Mouse (Mus musculus) kidney, embryonic 16.5 days (tissue): Measurements from ENCODE around the gene Zdhhc14. TPM values are rescaled to one million over a fixed set of nuclear protein-coding genes. Genes with fewer than 3 reads are reported as not detected.

Experiments
- ATAC-seq: fragments of 200-750 bp; cut with Nextera tagmentation; 2 replicates; pipeline ENCODE4 v1.8.0; 2017; ENCODE audit warnings: moderate TSS enrichment; ENCODE audit not compliant: low FRiP score, low TSS enrichment
- H3K27ac ChIP-seq: fragments of 300-500 bp; sonication (generic); 2 replicates; pipeline ENCODE4 v1.5.1; 2014; ENCODE audit warnings: low read length
- H3K27me3 ChIP-seq: fragments of 300-500 bp; sonication (generic); 2 replicates; pipeline ENCODE4 v1.6.1; 2014; ENCODE audit warnings: low read length, control low read depth, mixed read lengths; ENCODE audit not compliant: insufficient read depth
- H3K36me3 ChIP-seq: fragments of 300-500 bp; sonication (generic); 2 replicates; pipeline ENCODE4 v1.6.1; 2014; ENCODE audit warnings: low read length, control low read depth, mixed read lengths; ENCODE audit not compliant: insufficient read depth
- H3K4me1 ChIP-seq: fragments of 300-500 bp; sonication (generic); 2 replicates; pipeline ENCODE4 v1.6.1; 2014; ENCODE audit warnings: low read length, control low read depth, mixed read lengths; ENCODE audit not compliant: insufficient read depth
- H3K4me2 ChIP-seq: fragments of 300-500 bp; sonication (generic); replicated peaks from 2 replicates; pipeline ENCODE4 v1.6.1; 2014; ENCODE audit warnings: low read depth, low read length
- H3K4me3 ChIP-seq: fragments of 300-500 bp; sonication (generic); 2 replicates; pipeline ENCODE4 v1.5.1; 2014; ENCODE audit warnings: mild to moderate bottlenecking, low read length
- H3K9ac ChIP-seq: fragments of 300-500 bp; sonication (generic); replicated peaks from 2 replicates; pipeline ENCODE4 v1.6.1; 2014; ENCODE audit warnings: low read length
- H3K9me3 ChIP-seq: fragments of 300-500 bp; sonication (generic); 2 replicates; pipeline ENCODE4 v1.6.1; 2016; ENCODE audit warnings: low read length, control low read depth
- WGBS: fragments of 180-500 bp; shearing (Covaris S2); extraction: QIAGEN DNeasy Blood & Tissue Kit; methylation state at CpG from one replicate; pipeline ENCODE4 v1.1.7; 2014; 5-methylcytosine and 5-hydroxymethylcytosine counted together
- polyA plus RNA-seq: library from polyadenylated mRNA; unstranded; fragments of >200 nt; fragmentation: Nextera tagmentation; extraction: Ambion mirVana; gene quantifications from 2 replicates; pipeline ENCODE4 v1.2.1, GENCODE M21; 2015

Zdhhc14 gene
- polyA plus RNA-seq, 1 experiment from 2014 or later, result 2.5 TPM

DNA sequence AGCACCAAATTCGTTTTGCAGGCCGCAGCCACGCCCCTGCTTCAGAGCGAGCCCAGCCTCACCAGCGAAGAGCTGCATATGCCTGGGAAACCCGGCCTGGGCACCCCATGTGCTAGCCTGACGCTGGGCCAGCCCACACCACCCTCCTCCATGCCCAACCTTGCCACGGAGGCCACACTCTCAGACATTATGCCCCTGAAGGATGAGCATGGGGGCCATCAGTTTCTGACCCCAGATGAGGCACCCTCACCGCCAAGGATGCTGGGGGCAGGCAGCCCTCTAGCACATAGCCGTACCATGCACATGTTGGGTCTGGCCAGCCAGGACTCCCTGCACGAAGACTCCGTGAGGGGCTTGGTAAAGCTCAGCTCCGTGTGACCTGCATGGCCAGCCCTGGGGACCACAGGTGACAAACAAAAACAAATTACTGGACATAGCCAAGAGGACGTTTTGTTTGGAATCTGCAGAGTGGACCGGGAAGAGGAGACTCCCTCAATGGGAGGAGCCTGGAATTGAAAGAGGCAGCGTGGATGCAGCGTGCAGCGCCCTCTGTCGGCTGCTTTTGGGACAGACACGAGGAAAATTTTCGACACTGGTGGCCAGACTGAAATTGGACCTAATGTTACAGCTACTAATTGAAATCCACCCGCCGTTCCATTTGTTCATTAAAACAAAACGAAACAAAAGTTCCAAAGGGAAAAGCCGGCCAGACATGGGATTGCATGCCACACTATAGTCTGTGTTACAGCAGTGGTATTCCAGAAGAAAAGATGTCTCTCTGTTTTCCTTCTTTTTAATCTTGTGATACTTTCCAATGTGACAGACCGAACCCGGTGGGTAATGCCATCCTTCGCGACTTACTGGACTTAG lies 260.6 kb downstream of the Zdhhc14 start:
- WGBS, result 10% methylated on average over 29 of the region's 29 CpGs
- Histone ChIP-seq H3K4me2 (peak overlapping the region; percentile 85), H3K4me1 (peaks cover 16% of the 10 kb centered on the region), H3K36me3 (no peaks in the 10 kb centered on the region), H3K27me3 (no peaks in the 10 kb centered on the region), H3K9me3 (no peaks in the 10 kb centered on the region), H3K9ac (peak overlapping the region; percentile 71), H3K4me3 (peak overlapping the region; percentile 52), H3K27ac (no peak overlapping the region)
- peak; percentile 64 for ATAC-seq

DNA sequence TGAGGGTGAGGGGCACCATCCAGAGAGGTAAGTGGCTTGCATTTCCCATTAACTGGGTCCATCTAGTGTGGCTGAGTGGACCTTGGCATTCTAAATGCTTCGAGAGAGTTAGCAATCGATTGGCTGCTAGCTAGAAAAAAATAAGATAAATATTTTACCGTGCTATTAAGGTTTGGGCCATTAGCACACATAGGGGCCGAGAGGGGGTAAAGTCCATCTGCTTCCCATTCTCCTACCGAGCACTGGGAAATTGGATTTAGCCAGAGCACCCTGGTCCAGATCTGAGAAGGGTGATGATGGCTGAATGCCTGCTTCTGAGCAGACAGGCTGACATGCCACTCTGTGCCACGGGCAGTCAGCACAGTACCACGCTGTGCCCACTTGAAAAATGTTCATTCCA lies 263.1 kb downstream of the Zdhhc14 start:
- 81% methylated on average over 7 of the region's 7 CpGs for WGBS
- Histone ChIP-seq H3K9ac (no peak overlapping the region), H3K36me3 (no peaks in the 10 kb centered on the region), H3K4me1 (peaks cover 16% of the 10 kb centered on the region), H3K4me3 (no peak overlapping the region), H3K27ac (no peak overlapping the region), H3K4me2 (no peak overlapping the region), H3K9me3 (no peaks in the 10 kb centered on the region), H3K27me3 (no peaks in the 10 kb centered on the region)
- ATAC-seq, result no peak

DNA sequence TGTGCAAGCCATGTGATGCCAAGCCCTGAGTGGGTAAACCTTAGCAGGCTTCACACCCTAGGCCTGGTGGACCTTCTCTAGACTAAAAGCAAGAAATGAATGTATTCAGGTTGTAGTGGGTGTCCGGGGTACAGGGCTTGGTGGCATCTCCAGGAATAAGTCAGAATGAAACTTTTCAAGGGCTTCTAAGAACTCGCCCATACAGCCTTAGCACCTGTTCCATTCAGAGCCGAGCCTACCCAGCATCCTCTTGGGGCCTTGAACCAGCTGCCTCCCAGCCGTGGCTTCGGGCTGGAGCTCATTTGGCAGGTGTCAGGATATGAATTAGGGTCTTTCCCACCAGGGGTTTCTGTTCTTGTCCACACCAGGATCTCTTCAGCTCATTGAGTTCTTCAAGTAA lies 263.7 kb downstream of the Zdhhc14 start:
- Histone ChIP-seq H3K36me3 (no peaks in the 10 kb centered on the region), H3K9me3 (no peaks in the 10 kb centered on the region), H3K4me2 (no peak overlapping the region), H3K4me1 (peaks cover 16% of the 10 kb centered on the region), H3K4me3 (no peak overlapping the region), H3K27me3 (no peaks in the 10 kb centered on the region), H3K9ac (no peak overlapping the region), H3K27ac (no peak overlapping the region)
- no peak for ATAC-seq
- 53% methylated on average over 5 of the region's 5 CpGs for WGBS

DNA sequence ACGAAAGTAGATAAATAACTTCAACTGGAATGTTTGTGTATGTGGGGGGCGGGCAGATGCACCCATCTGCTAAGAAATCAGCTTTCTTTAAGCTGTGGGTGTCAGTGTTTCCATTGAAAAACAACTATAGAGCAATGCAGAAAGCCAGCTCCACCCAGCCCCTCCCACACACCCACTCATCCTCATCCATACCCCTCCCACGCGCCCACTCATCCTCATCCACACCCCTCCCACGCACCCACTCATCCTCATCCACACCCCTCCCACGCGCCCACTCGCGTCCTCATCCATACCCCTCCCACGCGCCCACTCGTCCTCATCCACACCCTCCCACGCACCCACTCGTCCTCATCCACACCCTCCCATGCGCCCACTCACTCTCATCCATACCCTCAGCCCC lies 264.5 kb downstream of the Zdhhc14 start:
- 42% methylated on average over 14 of the region's 15 CpGs for WGBS
- Histone ChIP-seq H3K27ac (no peak overlapping the region), H3K4me2 (no peak overlapping the region), H3K27me3 (no peaks in the 10 kb centered on the region), H3K9ac (no peak overlapping the region), H3K4me1 (peaks cover 16% of the 10 kb centered on the region), H3K4me3 (no peak overlapping the region), H3K9me3 (no peaks in the 10 kb centered on the region), H3K36me3 (no peaks in the 10 kb centered on the region)
- ATAC-seq, result no peak

DNA sequence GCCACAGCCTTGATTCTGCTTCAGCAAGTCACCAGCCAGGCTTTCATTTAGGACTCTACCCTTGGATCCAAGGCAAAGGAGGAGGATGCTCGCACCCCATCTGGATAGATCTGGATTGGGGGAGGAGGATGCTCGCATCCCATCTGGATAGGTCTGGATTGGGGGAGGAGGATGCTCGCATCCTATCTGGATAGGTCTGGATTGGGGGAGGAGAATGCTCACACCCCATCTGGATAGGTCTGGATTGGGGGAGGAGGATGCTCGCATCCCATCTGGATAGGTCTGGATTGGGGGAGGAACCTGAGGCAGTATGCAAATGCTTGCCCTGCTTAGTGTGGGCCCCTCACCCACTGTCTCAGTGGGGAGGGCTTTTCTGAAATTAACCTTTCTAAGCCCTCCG lies 271.4 kb downstream of the Zdhhc14 start:
- no peak overlapping the region for H3K4me3 ChIP-seq
- no peaks in the 10 kb centered on the region for H3K9me3 ChIP-seq
- ATAC-seq, result no peak
- H3K4me2 ChIP-seq, result no peak overlapping the region
- no peaks in the 10 kb centered on the region for H3K36me3 ChIP-seq
- WGBS, result 76% methylated on average over 5 of the region's 5 CpGs
- no peak overlapping the region for H3K27ac ChIP-seq
- no peak overlapping the region for H3K9ac ChIP-seq
- no peaks in the 10 kb centered on the region for H3K4me1 ChIP-seq
- no peaks in the 10 kb centered on the region for H3K27me3 ChIP-seq

DNA sequence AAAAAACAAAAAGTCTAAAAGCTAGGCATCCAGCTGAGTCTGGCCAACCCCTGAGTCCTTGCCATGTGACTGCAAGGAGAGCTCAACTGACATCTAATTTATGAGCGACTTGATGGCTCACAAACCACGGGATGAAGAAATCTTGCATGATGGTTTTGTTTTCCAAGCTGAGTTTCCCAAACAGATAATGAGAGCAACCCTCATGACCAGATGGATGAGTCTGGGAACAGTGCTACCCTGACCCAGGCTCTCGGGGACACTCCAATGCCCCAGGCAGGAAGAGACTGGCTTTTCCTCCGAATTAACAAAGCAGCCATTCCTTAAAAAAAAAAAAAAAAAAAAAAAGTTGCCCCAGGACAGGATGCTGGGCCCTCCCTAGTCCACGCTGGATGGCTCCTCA lies 271.9 kb downstream of the Zdhhc14 start:
- no peaks in the 10 kb centered on the region for H3K36me3 ChIP-seq
- H3K27me3 ChIP-seq, result no peaks in the 10 kb centered on the region
- peak overlapping the region; percentile 71 for H3K27ac ChIP-seq
- peak; percentile 35; the same call in 1 of the 2 replicates for ATAC-seq
- no peak overlapping the region for H3K4me2 ChIP-seq
- peaks cover 3% of the 10 kb centered on the region for H3K4me1 ChIP-seq
- H3K9me3 ChIP-seq, result no peaks in the 10 kb centered on the region
- no peak overlapping the region for H3K9ac ChIP-seq
- no peak overlapping the region for H3K4me3 ChIP-seq
- 30% methylated on average over 5 of the region's 5 CpGs for WGBS

DNA sequence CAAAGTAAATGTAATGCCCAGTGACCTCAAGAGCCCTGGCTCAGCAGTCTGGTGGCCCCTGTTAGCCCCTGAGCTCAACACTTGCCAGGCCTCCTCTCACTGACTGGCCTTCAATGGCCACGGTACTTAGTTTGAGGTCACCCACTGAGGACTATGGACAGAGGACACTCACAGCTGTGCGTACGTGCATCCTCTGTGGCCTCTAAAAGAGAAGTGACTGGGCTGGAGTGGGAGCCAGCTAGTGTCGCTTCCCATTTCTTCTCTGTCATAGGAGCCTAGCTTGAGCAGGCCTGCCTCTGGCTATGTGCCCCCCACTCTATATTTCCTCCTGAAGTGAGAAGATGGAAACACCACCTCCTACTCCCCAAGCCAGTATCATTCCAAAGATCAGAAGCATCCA lies 273.4 kb downstream of the Zdhhc14 start:
- H3K4me1 ChIP-seq, result peaks cover 17% of the 10 kb centered on the region
- ATAC-seq, result no peak
- H3K36me3 ChIP-seq, result no peaks in the 10 kb centered on the region
- H3K27ac ChIP-seq, result no peak overlapping the region
- no peak overlapping the region for H3K4me2 ChIP-seq
- no peaks in the 10 kb centered on the region for H3K27me3 ChIP-seq
- WGBS, result 70% methylated on average over 4 of the region's 4 CpGs
- no peaks in the 10 kb centered on the region for H3K9me3 ChIP-seq
- H3K9ac ChIP-seq, result no peak overlapping the region
- H3K4me3 ChIP-seq, result no peak overlapping the region

DNA sequence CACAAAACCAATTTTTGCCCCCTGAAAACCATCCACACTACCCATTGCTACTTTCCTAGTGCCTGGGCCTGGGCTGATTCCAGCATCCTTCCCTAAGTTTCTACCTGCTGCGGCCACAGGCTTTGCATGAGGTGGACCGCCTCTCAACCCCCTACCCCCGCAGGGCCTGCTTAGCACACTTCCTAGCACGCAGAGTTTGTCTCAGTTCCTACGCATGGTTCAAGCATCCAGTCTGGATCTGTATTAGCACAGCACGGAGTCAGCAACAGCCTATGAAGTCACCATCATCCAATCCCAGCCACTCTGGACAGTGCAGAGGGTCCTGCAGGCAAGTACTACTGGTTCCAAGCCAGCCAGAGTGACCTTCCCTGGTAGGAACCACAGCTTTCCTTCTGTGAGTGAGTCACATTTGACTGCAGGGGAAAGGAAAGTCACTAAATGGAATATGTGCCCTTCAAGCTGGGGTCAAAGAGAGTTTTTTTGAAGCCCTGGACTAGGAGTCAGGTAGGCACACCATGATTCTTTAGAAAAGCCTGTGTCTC lies 275.9 kb downstream of the Zdhhc14 start:
- Histone ChIP-seq H3K27ac (no peak overlapping the region; the same call in 1 of the 2 replicates), H3K27me3 (no peaks in the 10 kb centered on the region), H3K4me2 (no peak overlapping the region), H3K4me1 (peaks cover 24% of the 10 kb centered on the region), H3K9me3 (no peaks in the 10 kb centered on the region), H3K9ac (no peak overlapping the region), H3K36me3 (no peaks in the 10 kb centered on the region), H3K4me3 (no peak overlapping the region)
- ATAC-seq, result no peak
- 69% methylated on average over 6 of the region's 6 CpGs for WGBS

DNA sequence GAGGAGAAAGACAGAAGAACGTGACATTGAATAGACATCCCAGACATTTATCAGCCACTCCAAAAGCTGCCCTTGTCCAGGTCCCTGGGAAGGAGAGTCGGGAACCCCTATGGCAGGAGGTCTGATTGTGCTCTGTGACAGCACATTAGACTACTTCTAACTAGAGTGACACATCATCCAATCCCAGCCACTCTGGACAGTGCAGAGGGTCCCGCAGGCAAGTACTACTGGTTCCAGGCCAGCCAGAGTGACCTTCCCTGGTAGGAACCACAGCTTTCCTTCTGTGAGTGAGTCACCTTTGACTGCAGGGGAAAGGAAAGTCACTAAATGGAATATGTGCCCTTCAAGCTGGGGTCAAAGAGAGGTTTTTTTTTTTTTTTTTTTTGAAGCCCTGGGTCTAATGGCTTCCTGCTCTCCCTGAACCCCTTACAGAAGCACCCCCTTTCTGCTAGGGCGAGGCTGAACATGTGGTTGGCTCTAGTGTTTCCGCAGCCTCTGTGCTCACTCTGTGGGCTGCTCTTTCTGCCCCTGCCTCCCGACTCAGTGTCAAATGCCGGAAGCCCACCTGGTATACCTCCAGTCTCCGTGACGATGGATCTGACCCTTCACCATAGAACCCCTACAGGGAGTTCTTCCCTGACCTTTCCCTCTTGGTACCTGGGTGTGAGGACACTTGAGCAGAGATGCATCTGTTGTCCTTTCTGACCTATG lies 276.6 kb downstream of the Zdhhc14 start:
- peaks cover 24% of the 10 kb centered on the region for H3K4me1 ChIP-seq
- no peaks in the 10 kb centered on the region for H3K36me3 ChIP-seq
- ATAC-seq, result no peak
- H3K27ac ChIP-seq, result peak overlapping the region; percentile 90; the same call in 1 of the 2 replicates
- WGBS, result 64% methylated on average over 9 of the region's 9 CpGs
- no peaks in the 10 kb centered on the region for H3K27me3 ChIP-seq
- peaks cover under 1% of the 10 kb centered on the region; the same call in 1 of the 2 replicates for H3K9me3 ChIP-seq
- no peak overlapping the region for H3K4me2 ChIP-seq
- H3K4me3 ChIP-seq, result no peak overlapping the region
- H3K9ac ChIP-seq, result no peak overlapping the region
